Mouse (Mus musculus): ENCODE results near the gene Elf5.

The Elf5 gene

GRCm38 (mm10) chr2:103411348-103411747 is at the start of gene Elf5:
Elf5 (plus strand) TSS chr2:103411688.
- in situ Hi-C loops (cut with MboI), result no loop called here

DNA sequence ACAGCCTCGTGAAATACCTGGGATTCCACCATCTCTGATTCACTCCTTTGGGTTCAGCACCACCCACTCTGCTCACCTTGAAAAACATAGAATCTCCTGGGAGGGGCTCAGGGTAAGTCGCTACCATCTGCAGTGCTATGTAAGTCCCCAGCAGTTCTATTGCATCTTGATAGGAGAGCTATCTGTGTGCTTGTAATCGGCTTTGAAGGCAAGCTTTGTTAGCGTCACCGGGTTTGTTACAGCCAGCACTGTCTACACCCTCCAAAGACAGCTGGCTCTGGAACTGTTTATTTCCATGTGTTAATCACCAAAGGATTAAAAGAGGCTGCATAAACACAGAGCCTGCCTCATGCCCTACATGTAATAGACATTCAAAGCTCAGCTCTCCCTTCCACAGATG is 38.9 kb upstream of the Elf5 start:
- in situ Hi-C loops (cut with MboI), result no loop called here

- in situ Hi-C loops (cut with MboI), result no loop called here
These were observed 31.9 kb upstream of the Elf5 start for GRCm38 (mm10) chr2:103379502-103380160.

GRCm38 (mm10) chr2:103382174-103382573 is 29.3 kb upstream of the Elf5 start:
- in situ Hi-C loops (cut with MboI), result no loop called here

- in situ Hi-C loops (cut with MboI), result no loop called here
These were observed 23.6 kb upstream of the Elf5 start for GRCm38 (mm10) chr2:103387881-103388280.

- in situ Hi-C loops (cut with MboI), result no loop called here
These were observed 23.2 kb upstream of the Elf5 start for GRCm38 (mm10) chr2:103388311-103388710.

DNA sequence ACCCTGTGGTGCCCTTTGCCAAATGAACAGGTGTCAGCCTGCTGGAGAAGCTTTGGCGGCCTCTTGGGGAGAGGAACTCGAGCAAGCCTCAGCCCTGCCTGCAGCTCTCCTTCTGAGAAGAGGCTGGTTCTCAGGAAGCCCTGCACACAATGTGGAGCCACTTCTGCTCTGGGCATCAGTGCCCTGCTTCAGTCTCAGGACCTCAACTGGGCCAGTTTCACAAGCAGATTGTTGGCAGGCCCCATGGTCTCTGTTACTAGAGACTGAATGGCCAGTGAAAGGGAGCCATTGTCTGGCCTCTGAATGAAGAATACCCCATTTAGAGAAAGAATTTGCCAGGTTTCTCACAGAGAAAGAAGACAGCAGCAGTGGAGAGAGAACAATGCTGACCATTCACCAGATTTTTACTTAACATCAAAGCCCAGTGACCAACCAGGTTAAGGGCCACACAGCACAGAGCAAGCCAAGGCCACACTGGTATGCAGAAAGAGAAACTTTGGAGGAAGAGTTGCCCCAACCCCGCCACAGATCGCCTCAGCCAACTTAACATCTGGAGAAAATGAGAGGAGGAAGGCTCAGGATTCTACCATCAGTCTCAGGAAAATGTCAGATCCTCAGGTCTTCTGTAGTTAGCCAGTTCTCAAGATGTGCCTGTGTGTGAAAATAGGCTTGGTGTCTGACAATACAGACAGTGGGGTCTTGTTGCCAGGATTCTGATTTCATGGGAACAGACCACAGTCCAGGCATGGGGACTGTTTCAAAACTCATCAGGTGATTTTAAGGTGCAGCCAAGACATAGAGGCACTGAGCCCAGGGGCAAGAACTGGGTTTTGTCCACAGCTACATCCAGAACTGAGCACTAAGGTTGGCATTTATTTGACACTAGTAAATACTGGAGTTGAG is 21.2 kb upstream of the Elf5 start:
- in situ Hi-C loops (cut with MboI), result no loop called here

- in situ Hi-C loops (cut with MboI), result no loop called here
These were observed 19.9 kb upstream of the Elf5 start for GRCm38 (mm10) chr2:103391626-103392025.

DNA sequence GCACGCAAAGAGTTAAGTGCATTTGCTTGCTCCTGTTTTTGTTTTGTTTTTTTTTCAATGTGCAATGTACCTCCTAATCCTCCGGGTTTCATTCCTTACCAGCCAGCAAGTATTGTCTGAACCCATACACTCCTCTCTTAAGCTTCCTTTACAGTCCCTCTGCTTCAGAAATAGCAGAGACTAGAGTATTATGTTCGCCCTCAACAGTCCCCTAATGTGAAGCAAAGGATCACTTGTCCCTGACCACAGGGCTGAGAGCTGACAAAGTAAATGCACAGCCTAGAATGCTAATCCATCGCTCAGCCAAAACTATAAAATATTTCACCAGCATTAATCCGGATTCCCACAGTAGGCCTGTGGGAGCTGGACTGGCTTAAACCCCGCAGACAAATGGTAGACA is 13.4 kb upstream of the Elf5 start:
- in situ Hi-C loops (cut with MboI), result no loop called here

DNA sequence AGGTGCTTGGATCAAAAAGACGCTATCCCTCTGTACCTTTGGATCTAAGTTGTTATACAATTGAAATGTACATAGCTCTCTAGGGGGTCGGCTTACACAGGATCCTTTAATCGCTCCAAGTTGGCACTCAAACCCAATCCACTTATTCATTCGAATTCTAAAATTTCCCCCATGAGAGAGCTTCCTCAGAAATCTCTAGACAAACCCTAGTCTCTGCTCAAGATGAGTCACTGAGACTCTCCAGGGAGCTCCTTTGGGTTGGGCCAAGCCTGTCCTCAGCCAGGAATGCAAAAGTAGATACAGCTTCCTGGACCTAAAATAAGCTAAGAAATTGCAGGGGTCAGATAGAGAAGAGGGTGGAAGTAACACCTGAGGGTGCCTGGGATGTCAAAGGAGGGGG is 10.8 kb upstream of the Elf5 start:
- in situ Hi-C loops (cut with MboI), result no loop called here

DNA sequence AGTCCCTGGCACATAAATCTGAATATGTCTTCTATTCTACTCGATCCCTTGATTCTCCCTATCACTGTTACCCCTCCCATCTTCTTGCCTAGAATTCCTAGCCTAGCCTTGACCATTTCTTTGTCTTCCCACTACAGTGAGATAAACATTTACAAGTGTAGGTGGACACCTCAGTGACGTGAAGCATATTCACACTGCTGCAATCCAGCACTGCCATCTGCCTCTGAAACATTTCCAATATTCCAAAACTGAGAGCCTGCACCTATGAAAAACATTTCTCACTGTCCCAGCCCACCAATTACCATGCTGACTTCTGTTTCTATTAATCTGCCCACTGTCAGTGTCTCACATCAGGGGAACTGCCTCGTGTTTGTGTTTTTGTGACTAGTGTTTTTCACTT is 5.2 kb upstream of the Elf5 start:
- in situ Hi-C loops (cut with MboI), result no loop called here

DNA sequence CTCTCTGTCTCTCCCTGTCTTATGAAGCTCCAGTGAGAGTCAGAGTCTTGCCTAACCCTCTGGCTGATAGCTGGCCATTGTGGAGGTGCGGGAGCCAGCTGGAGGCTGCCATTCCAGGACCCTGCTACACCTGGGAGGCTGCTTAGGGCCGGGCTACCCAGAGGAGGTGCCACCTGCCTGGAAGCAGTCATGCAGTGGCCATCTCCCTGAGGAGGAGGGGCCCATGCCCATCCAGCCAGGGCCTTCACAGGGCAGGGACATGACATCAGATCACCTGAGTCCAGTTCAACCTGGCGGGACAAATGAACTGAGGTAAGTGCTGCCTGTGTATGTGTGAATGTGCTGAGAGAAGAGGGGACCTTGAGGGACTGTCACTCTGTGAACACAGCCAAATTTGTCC is 328 bp downstream of the Elf5 start:
- in situ Hi-C loops (cut with MboI), result no loop called here

- in situ Hi-C loops (cut with MboI), result no loop called here
These were observed 1.9 kb downstream of the Elf5 start for GRCm38 (mm10) chr2:103413381-103413780.

DNA sequence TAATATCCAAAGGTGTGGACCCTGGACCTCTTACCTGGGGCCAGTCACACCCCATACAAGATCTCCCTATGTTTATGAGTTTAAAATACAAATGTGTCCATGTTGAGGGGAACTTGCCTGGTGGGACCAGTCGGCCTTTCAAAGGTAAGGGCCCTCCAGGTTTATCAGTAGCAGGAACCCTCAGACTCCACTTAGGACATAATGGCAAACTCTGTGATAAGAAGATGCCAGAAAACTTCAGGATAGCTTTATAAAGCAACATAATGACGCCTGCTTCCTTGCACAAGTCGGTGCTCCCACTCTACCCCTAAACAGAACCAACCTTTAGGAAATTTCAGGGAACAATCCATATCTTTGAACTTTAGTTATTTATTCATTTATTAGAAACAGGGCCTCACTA is 4.3 kb downstream of the Elf5 start:
- in situ Hi-C loops (cut with MboI), result no loop called here

DNA sequence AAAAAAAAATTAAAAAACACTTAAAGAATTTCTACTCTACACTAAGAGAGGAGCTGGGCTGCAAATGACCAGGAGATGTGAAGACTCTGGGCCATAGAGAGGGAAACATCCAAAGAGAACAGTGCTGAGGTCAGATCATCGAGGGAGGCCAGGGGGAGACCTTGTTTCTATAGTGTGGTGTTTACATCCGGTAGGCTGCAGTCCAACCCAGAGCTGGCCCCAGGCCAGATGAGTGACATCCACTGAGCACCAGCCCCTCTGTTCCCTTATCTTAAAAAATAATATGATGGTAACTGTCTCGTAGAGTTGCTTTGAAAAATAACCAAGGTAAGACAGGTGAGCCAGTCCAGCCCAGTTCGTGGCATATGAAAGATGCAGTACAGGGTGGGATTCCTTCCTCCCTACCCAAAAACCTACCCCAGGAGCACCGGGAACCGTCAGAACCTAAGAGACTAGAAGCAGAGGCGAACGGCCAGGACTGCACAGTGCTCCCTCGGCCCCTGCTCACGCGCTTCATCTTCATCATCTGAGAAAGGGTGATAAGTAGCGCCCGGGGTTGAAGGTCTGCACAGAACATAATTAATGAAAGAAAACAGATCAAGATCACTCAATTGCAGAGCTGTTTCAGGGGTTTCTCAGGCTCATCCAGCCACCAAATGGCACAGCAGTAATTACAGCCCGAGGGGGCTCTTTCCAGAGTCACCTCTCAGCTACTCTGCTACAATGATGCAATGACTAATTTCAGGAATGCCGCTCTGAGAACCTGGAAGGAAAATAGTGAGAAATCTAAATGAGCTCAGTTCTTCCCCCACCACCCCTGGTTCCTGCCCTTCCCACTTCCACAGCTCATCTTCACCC is 9.4 kb downstream of the Elf5 start:
- in situ Hi-C loops (cut with MboI), result no loop called here

- in situ Hi-C loops (cut with MboI), result no loop called here
These were observed 12.4 kb downstream of the Elf5 start for GRCm38 (mm10) chr2:103423884-103424283.

DNA sequence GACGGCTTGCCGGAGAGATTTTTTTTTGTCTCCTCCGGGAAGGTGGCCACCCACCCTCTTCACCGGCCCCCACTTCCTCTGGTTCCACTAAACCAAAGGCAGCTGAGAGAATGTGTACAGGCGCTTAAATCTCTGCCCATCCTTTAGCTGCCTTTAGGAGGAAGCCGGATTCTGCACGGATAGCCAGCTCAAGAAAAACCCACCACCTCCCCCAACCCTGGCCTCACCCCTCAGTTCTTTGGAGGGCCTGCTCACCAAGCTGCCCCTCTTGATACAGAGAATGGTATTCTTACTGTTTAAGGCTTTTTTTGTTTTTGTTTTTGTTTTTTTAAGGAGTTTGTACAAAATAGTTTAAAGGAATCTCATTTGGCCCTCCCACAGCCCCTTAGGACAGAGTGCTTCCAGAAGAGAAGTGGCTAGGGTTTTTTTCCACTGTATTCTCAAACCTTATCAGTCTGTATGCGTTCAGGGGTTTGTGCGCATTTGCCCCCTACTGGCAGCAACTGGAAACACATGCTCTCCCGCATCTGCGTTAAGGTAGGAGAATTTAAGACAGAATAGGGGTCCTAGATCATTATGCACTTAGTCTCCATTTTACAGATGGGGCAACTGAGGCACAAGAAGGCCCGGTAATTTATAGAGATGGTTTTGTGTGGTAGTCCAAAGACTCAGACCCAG is 13.0 kb downstream of the Elf5 start:
- in situ Hi-C loops (cut with MboI), result no loop called here

DNA sequence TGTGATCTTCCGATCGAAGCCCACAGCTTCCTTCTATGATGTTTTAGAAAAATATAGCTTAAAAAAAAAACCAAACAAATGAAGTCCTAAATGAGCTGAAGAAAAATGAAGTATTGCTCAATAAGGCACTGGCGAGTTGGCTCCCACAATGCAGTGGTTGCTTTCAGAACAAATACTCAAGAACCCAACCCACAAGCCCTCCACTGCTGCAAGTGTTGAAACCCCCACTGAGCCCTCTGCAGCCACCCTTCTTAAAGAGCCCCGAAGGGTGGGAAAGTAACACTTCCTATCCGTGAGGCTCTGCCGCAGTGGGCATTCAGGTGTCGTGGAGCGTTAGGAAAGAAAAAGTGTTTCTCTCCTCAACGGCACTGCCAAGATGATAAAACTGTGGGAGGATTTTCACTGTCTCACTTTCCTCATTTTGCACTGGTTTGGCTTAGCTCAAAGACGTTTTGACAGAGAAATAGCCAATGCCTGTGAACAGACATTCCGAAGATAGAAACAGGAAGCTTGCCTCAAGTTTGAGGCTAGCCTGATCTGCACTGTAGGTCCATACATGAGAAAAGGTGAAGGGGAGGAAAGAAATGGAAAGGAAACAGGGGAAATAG is 14.1 kb downstream of the Elf5 start:
- in situ Hi-C loops (cut with MboI), result no loop called here

DNA sequence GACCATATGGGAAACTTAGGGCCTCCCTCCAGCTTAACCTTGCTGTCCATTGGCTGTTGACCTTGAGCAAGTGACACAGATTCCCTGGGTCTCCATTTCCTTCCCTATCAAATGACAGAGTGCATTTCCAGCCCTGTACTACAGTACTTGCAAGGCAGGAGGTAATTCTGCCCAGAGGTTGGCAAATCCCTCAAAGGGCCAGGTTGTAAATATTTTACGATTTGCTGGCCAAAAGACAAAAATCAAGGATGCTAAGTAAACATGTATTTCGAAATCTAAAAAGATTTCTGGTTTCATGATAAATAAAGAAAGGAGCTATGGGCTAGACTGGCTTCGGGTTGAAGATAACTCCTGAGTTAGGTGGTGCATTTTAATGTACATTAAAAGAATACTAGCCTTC is 16.9 kb downstream of the Elf5 start:
- in situ Hi-C loops (cut with MboI), result no loop called here

- in situ Hi-C loops (cut with MboI), result no loop called here
These were observed 19.2 kb downstream of the Elf5 start for GRCm38 (mm10) chr2:103430712-103431111.

- in situ Hi-C loops (cut with MboI), result no loop called here
These were observed 21.3 kb downstream of the Elf5 start for GRCm38 (mm10) chr2:103432695-103433275.
